ENCODE assay signal across 8 mouse cellular contexts in the genomic region with DNA sequence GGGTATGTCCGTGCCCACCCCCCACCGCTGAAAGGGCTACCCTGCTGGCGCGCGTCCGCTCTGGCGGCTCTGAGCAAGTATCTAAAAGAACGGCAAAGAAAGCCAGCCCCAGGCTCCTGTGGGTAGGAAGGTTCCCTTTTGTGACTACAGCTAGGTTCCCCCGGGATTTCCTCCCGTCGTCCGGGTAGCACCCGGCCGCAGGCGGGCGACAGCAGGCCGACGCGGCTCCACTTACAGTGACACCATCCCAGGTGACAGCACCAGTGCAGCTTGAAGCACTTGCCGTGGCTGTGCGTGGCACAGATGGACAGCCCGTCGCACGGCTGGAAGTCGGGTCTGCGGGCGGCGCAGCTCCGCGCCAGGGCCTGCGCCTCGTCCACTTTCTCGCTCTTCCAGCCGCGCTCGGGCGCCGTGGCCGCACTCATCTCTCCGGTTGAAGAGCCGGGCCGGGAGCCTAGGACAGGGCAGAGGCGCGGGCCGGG. TPM values are rescaled to one million over a fixed set of nuclear protein-coding genes. Genes with fewer than 3 reads are reported as not detected.
A peak's percentile ranks its signal among the peaks of the same experiment; 100 is the strongest.
DNase-seq lines count a peak whose midpoint lies in the region; ATAC-seq and TF ChIP-seq lines count a peak whose summit lies in the region.

No protein-coding gene starts in this region.

- H3K4me1 ChIP-seq in heart, embryonic 10.5 days = peaks cover 42% of the 10 kb centered on the region
- peaks cover 19% of the 10 kb centered on the region for H3K4me1 ChIP-seq in kidney, embryonic 15.5 days
- peaks cover 0 to 5% of the 10 kb centered on the region in 2 experiments; a peak in 1 of 4 replicates for H3K4me1 ChIP-seq in liver, embryonic 14.5 days (replicated peaks; ENCODE audit: control insufficient read depth in 2 of 2, insufficient read depth in 2 of 2, low read length in 1 of 2)
- peaks cover 10% of the 10 kb centered on the region; the same call in 1 of the 2 replicates for H3K4me1 ChIP-seq in neural tube, embryonic 11.5 days (ENCODE audit: control insufficient read depth, insufficient read depth, low read length)
- peaks cover 27% of the 10 kb centered on the region for H3K4me1 ChIP-seq in thymus, adult 2 months (replicated peaks; ENCODE audit: control insufficient read depth, insufficient read depth, low read length)

- H3K4me2 ChIP-seq in kidney, embryonic 15.5 days = peak overlapping the region; percentile 99
- H3K4me2 ChIP-seq in liver, embryonic 14.5 days (ENCODE audit: low read depth) = peak overlapping the region; percentile 69
- H3K4me2 ChIP-seq in neural tube, embryonic 11.5 days (ENCODE audit: low read depth) = peak overlapping the region; percentile 98

- peak; percentile 65 for ATAC-seq in common myeloid progenitor, adult 5-6 weeks (replicated peaks; ENCODE audit: low read depth, poor library complexity, severe bottlenecking)
- peak; percentile 50 for ATAC-seq in kidney, embryonic 15.5 days (replicated peaks; ENCODE audit: low FRiP score)
- peak; percentile 58; the same call in 1 of the 2 replicates for ATAC-seq in liver, embryonic 14.5 days (ENCODE audit: insufficient read depth)
- ATAC-seq in neural tube, embryonic 11.5 days (ENCODE audit: insufficient read depth, low FRiP score, low TSS enrichment) = peak; percentile 69

- H3K9me3 ChIP-seq in heart, embryonic 10.5 days = no peaks in the 10 kb centered on the region
- H3K9me3 ChIP-seq in kidney, embryonic 15.5 days (replicated peaks) = no peaks in the 10 kb centered on the region
- no peaks in the 10 kb centered on the region for H3K9me3 ChIP-seq in liver, embryonic 14.5 days (ENCODE audit: control insufficient read depth, low read length)
- no peaks in the 10 kb centered on the region for H3K9me3 ChIP-seq in neural tube, embryonic 11.5 days (ENCODE audit: control insufficient read depth, low read length)

- TF ChIP-seq POLR2A in thymus, adult 2 months (IDR thresholded peaks at IDR 0.05; ENCODE audit: control insufficient read depth, extremely low read depth, insufficient read depth, low read length, poor library complexity) = no peak

- DNase-seq in layer of hippocampus, adult 11-12 months (ENCODE audit: low spot score) = peak; percentile 55
- no peak for DNase-seq in layer of hippocampus, adult 18-20 months (ENCODE audit: low spot score in 2 of 2)
- peak; percentile 81 for DNase-seq in heart, embryonic 10.5 days (ENCODE audit: low spot score)
- no peak for DNase-seq in liver, embryonic 14.5 days (ENCODE audit: low read depth in 3 of 3, low spot score in 3 of 3)
- peak; percentile 75 for DNase-seq in neural tube, embryonic 11.5 days (ENCODE audit: low spot score)
- DNase-seq in thymus, adult 2 months = peak; percentile 56

- H3K27ac ChIP-seq in heart, embryonic 10.5 days = peak overlapping the region; percentile 96
- peak overlapping the region; percentile 88 for H3K27ac ChIP-seq in kidney, embryonic 15.5 days
- no peak overlapping the region for H3K27ac ChIP-seq in liver, embryonic 14.5 days
- H3K27ac ChIP-seq in neural tube, embryonic 11.5 days (ENCODE audit: low read depth, low read length) = peak overlapping the region; percentile 89
- H3K27ac ChIP-seq in thymus, adult 2 months (ENCODE audit: control insufficient read depth, insufficient read depth, low read length) = no peak overlapping the region

- H3K4me3 ChIP-seq in heart, embryonic 10.5 days = peak overlapping the region; percentile 90
- H3K4me3 ChIP-seq in kidney, embryonic 15.5 days (replicated peaks) = peak overlapping the region; percentile 82
- peak overlapping the region; percentile 46 to 57 for H3K4me3 ChIP-seq in liver, embryonic 14.5 days (ENCODE audit: insufficient read depth in 1 of 2, low read depth in 2 of 2, low read length in 2 of 2)
- peak overlapping the region; percentile 78 for H3K4me3 ChIP-seq in neural tube, embryonic 11.5 days (ENCODE audit: low read depth, low read length)
- peak overlapping the region; percentile 81 for H3K4me3 ChIP-seq in thymus, adult 2 months (ENCODE audit: control insufficient read depth, insufficient read depth, low read length)

- no peak for TF ChIP-seq EP300 in liver, embryonic 14.5 days (IDR thresholded peaks at IDR 0.05; ENCODE audit: low read depth)

- peak overlapping the region; percentile 84 for H3K9ac ChIP-seq in kidney, embryonic 15.5 days
- peak overlapping the region; percentile 43; the same call in 1 of the 2 replicates for H3K9ac ChIP-seq in liver, embryonic 14.5 days (replicated peaks)
- H3K9ac ChIP-seq in neural tube, embryonic 11.5 days (ENCODE audit: low read length) = peak overlapping the region; percentile 91

- no peak for TF ChIP-seq CTCF in liver, embryonic 14.5 days (IDR thresholded peaks at IDR 0.05; ENCODE audit: low read depth)
- TF ChIP-seq CTCF in thymus, adult 2 months (IDR thresholded peaks at IDR 0.05; ENCODE audit: borderline replicate concordance, control insufficient read depth, extremely low read depth, insufficient read depth, low read length, poor library complexity) = no peak

- H3K27me3 ChIP-seq in heart, embryonic 10.5 days (ENCODE audit: insufficient read depth, poor library complexity, severe bottlenecking) = no peaks in the 10 kb centered on the region
- 0 out of 2 replicates have a peak, but pooled peaks cover 4% of the 10 kb centered on the region for H3K27me3 ChIP-seq in kidney, embryonic 15.5 days
- H3K27me3 ChIP-seq in liver, embryonic 14.5 days (ENCODE audit: control insufficient read depth, insufficient read depth, low read length) = peaks cover 31% of the 10 kb centered on the region
- no peaks in the 10 kb centered on the region for H3K27me3 ChIP-seq in neural tube, embryonic 11.5 days (ENCODE audit: control insufficient read depth, insufficient read depth, low read length)
- H3K27me3 ChIP-seq in thymus, adult 2 months (ENCODE audit: control insufficient read depth, insufficient read depth, low read length) = no peaks in the 10 kb centered on the region

- no peaks in the 10 kb centered on the region for H3K36me3 ChIP-seq in heart, embryonic 10.5 days
- no peaks in the 10 kb centered on the region for H3K36me3 ChIP-seq in kidney, embryonic 15.5 days
- no peaks in the 10 kb centered on the region for H3K36me3 ChIP-seq in liver, embryonic 14.5 days (replicated peaks; ENCODE audit: control insufficient read depth, insufficient read depth, low read depth)
- H3K36me3 ChIP-seq in neural tube, embryonic 11.5 days (ENCODE audit: control insufficient read depth, insufficient read depth, low read length) = no peaks in the 10 kb centered on the region
- H3K36me3 ChIP-seq in thymus, adult 2 months (ENCODE audit: control insufficient read depth, insufficient read depth, low read length) = no peaks in the 10 kb centered on the region

- under 1% methylated on average over 45 of the region's 45 CpGs for WGBS in heart, embryonic 10.5 days
- under 1% methylated on average over 45 of the region's 45 CpGs for WGBS in kidney, embryonic 15.5 days
- under 1% methylated on average over 45 of the region's 45 CpGs for WGBS in liver, embryonic 14.5 days (ENCODE audit: insufficient replicate concordance)
- 0% methylated on average over 42 of the region's 45 CpGs for WGBS in neural tube, embryonic 11.5 days
- WGBS in thymus, adult 2 months = under 1% methylated on average over 42 of the region's 45 CpGs

RNA-seq across cellular contexts. Expression of a gene that starts 0.4 kb away (rescaled TPM):
- total RNA-seq in layer of hippocampus, adult 18-20 months (2021) = 10 to 100 TPM; 38.0 to 43.8 TPM
- total RNA-seq in common myeloid progenitor, adult 5-6 weeks (2017) = 0.23 and 0.39 TPM in 2 replicates
- 14.5 and 19.7 TPM in 2 replicates for polyA plus RNA-seq in heart, embryonic 10.5 days (2016; fragmentation: Nextera tagmentation; extraction: Ambion mirVana)
- 13.3 and 14.6 TPM in 2 replicates for polyA plus RNA-seq in kidney, embryonic 15.5 days (2015; fragmentation: Nextera tagmentation; extraction: Ambion mirVana)
- polyA plus RNA-seq in liver, embryonic 14.5 days (2012; rRNA removed) = 1.5 and 1.6 TPM in 2 replicates
- 1.9 and 2.1 TPM in 2 replicates for polyA plus RNA-seq in liver, embryonic 14.5 days (2014; fragmentation: Nextera tagmentation; extraction: Ambion mirVana)
- 37.6 and 43.5 TPM in 2 replicates for polyA plus RNA-seq in neural tube, embryonic 11.5 days (2014; fragmentation: Nextera tagmentation; extraction: Ambion mirVana)
- 12.4 and 15.7 TPM in 2 replicates for polyA plus RNA-seq in thymus, adult 2 months (2012; rRNA removed)

Comparison
In these comparisons a context has a peak if more than half of its experiments do, and no peak if none do; other contexts are left out.
1. DNase-seq: peak in layer of hippocampus, adult 11-12 months (single experiment), heart, embryonic 10.5 days (single experiment), neural tube, embryonic 11.5 days (single experiment) and thymus, adult 2 months (single experiment); none in layer of hippocampus, adult 18-20 months (0 of 2) and liver, embryonic 14.5 days (0 of 3).
2. H3K27ac ChIP-seq: peak in heart, embryonic 10.5 days (single experiment), kidney, embryonic 15.5 days (single experiment) and neural tube, embryonic 11.5 days (single experiment); none in liver, embryonic 14.5 days (single experiment) and thymus, adult 2 months (single experiment).
3. Peak in every context shown above with its lines, with median percentiles within 50 percentile points of each other: ATAC-seq, H3K4me3 ChIP-seq, H3K4me2 ChIP-seq and H3K9ac ChIP-seq.